Mouse (Mus musculus) bone marrow macrophage, adult 2 months (primary cell): ENCODE measurements around the gene Stard3. TPM values are rescaled to one million over a fixed set of nuclear protein-coding genes. Genes with fewer than 3 reads are reported as not detected.

Source experiments
- H3K27ac ChIP-seq: 2 replicates; pipeline ENCODE4 v1.5.1; 2012; ENCODE audit warnings: low read depth, low read length; ENCODE audit not compliant: insufficient read depth
- H3K4me1 ChIP-seq: 2 replicates; pipeline ENCODE4 v1.6.1; 2012; ENCODE audit warnings: low read length; ENCODE audit not compliant: control insufficient read depth, insufficient read depth
- H3K4me3 ChIP-seq: 2 replicates; pipeline ENCODE4 v1.5.1; 2012; ENCODE audit warnings: mild to moderate bottlenecking, low read length, moderate library complexity; ENCODE audit not compliant: insufficient read depth
- CTCF ChIP-seq: IDR thresholded peaks from 2 replicates; pipeline ENCODE4 v1.5.1; 2012; ENCODE audit warnings: low read depth, mild to moderate bottlenecking, low read length, moderate library complexity
- POLR2A ChIP-seq: IDR thresholded peaks from 2 replicates; pipeline ENCODE4 v1.6.1; 2012; ENCODE audit warnings: mild to moderate bottlenecking, low read depth, low read length, borderline replicate concordance
- polyA plus RNA-seq: library from polyadenylated mRNA; stranded (reverse); fragments of >200 nt; gene quantifications from 2 replicates; pipeline ENCODE4 v1.2.4, GENCODE M21; 2012; ENCODE audit not compliant: missing spikeins, insufficient read depth, insufficient read length

Gene Stard3
- polyA plus RNA-seq, 1 experiment, result 62.3 TPM

DNA sequence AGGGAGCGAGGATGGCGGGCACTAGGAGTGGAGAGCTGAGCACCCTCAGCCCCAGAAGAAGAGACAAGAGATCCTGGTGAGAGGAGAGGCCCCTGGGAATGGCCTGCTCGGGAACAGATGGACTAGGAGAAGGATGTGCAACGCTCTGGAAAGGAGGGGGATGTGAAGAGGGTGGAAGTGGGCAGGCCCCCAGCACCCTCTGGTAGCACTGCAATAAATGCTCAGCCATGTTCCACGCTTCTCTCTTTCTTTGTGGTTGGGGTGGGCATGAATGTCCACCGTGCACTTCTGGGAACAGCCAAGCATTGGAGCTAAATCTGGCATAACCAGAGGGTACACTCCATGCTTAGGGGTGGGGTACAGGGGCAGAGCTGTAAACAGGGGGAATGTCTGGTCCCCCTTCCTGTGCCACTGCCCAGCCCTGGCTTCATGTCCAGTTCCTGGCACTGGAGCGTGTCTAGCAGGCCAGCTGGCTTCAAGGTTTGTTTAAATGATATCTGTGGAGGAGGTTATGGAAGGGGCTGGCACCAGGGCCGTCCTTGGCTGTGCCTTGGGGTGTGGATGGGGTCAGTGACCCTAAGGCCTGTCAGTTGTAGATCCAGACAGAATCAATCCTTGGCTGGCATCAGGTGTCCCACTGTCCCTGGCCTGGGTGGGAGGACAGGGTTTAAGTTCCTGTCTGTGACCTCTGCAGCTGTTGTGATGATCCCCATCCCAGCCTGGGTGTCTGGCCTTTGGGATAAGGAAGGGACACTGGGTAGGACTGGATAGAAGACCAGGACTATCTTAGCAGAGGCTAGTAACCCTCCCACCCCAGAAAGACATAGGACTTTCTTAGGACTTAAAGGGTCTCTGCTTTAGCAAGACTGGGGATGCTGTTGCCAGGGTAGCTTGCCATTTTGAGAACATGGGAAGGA is 26.8 kb downstream of the Stard3 start:
- no peak overlapping the region for H3K4me3 ChIP-seq
- H3K4me1 ChIP-seq, result no peaks in the 10 kb centered on the region
- TF ChIP-seq POLR2A (no peak), CTCF (no peak)
- no peak overlapping the region for H3K27ac ChIP-seq

DNA sequence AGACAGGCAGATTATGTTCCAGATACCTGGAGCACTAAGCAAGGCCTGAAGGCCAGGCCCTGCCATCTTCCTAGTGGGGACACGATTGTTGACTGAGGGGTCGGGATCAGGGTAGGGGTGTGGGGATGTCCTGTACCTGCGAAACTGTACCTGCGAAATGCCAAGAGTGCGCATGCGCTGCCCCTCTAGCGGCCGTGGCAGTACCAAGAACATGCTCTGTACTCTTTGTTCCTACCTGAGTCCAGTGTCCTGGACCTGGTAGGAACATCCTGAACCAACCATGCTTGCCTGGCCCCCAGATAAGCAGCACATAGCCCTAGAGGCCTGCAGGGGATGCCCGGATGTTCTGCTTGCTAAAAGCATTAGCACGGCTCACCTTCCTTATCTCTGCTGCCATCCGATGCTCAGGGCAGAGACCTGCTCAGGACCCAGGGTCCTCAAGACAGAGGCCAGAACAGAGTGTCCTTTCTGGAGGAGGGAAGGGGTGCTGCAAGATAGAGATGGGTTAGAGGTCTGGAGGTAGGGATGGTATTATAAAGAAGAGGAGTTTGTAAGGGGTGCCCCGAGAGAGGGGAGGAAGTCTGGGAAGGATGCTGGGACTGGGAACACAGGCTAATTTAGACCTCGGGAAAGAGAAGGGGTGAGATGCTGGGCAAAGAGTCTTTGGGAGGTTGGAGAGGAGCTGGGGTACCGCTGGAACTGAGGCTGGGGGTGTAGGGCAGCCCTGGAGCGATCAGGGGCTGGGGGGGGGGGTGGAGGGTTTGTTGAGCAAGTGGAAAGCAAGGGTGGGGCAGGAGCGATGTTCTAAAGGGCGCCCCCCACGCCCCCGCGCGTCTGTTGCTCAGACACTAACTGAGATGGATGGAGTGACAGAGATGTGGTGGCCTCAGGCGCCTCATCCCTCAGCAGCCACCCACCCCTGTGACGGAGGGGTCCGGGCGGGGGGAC is 27.7 kb downstream of the Stard3 start, which contains the start of gene Pnmt:
Gene Pnmt (plus strand): TSS at position 813 of the 948 bp plus-strand sequence.
- no peaks in the 10 kb centered on the region for H3K4me1 ChIP-seq
- H3K4me3 ChIP-seq, result no peak within 1 kb of the TSS
- no peak within 1 kb of the TSS for H3K27ac ChIP-seq
- TF ChIP-seq CTCF, result no peak
- no peak for TF ChIP-seq POLR2A

DNA sequence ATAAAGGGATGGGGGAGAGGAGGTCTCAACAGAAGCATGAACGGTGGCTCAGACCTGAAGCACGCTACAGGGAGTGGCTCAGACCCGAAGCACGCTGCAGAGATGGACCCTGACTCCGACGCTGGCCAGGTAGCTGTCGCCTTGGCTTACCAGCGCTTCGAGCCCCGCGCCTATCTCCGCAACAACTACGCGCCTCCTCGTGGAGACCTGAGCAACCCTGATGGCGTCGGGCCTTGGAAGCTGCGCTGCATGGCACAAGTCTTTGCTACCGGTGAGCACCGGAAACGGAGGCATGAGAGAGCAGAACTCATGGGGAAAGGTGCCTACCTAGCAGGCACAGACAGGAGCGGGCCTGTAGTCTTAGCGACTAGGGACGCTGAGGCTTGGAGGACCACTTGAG is 28.4 kb downstream of the Stard3 start:
- Histone ChIP-seq H3K27ac (no peak overlapping the region), H3K4me3 (no peak overlapping the region), H3K4me1 (no peaks in the 10 kb centered on the region)
- TF ChIP-seq POLR2A (no peak), CTCF (no peak)

DNA sequence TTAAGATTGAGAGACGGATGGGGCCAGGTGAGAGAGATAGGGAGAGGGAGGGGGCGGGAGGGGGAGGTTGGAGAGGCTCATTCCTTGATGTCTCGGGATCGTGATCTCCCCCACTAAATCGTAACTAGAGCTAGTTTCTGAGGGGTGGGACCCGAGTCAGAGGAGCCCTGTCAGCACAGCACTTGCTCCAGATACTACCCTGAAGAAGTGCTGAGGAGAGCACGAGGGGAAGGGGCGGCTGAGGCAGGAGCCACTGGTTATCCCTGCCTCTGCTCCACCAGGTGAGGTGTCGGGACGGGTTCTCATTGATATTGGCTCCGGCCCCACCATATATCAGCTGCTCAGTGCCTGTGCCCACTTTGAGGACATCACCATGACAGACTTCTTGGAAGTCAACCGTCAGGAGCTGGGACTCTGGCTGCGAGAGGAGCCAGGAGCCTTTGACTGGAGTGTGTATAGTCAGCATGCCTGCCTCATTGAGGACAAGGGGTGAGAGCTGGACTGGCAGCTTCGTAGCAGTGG is 28.9 kb downstream of the Stard3 start:
- TF ChIP-seq POLR2A (no peak), CTCF (no peak)
- Histone ChIP-seq H3K4me3 (no peak overlapping the region), H3K4me1 (no peaks in the 10 kb centered on the region), H3K27ac (no peak overlapping the region)

DNA sequence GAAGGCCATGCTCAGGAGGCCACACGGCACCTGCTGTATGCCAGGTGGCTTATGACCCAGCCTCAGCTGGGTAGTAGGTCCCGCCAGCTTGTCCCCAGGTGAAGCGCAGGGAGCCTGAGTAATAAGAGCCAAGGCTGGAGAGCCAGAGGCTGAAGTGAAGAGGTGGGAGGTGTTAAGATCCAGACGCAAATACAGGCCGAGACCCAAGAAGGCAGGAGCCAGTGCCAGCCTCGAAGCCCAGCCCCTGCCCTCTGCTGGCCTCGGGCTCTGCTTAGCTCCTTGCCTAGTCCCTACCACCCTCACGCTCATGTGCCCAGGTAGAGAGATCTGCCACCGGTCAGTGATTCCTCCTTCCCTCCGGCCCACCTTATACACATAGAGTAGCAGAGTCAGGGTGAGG is 30.1 kb downstream of the Stard3 start:
- no peak overlapping the region for H3K27ac ChIP-seq
- TF ChIP-seq POLR2A (no peak), CTCF (no peak)
- peaks cover 2% of the 10 kb centered on the region; the same call in 1 of the 2 replicates for H3K4me1 ChIP-seq
- no peak overlapping the region for H3K4me3 ChIP-seq

DNA sequence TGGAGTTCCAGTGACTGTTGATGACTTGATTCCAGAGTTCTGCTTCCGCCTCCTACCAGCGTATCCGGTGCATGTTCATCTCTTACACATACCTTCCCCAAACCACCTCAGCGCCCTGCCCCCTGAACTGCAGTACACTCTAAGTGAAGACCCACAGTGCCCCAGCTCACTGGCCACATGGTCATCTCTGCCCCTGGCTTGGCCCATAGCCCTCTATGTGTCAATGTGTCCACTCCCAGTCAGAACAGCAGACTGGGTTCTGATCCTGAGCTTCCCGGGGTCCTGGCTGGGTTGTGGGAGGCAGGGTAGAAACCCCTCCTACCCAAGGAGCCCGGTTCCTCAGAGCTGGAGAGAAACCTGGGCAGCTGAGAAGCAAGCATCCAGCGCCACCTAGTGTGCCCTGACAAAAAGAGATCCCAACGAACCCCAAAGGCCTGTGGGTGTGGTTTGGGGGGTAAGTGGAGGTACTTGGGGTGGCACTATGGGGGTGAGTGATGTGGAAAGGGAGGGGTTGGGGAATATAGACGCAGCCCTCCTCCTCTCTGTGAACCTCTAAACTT is 31.1 kb downstream of the Stard3 start:
- Histone ChIP-seq H3K27ac (no peak overlapping the region), H3K4me1 (peaks cover 2% of the 10 kb centered on the region; the same call in 1 of the 2 replicates), H3K4me3 (no peak overlapping the region)
- TF ChIP-seq CTCF (peak; percentile 61), POLR2A (no peak)

DNA sequence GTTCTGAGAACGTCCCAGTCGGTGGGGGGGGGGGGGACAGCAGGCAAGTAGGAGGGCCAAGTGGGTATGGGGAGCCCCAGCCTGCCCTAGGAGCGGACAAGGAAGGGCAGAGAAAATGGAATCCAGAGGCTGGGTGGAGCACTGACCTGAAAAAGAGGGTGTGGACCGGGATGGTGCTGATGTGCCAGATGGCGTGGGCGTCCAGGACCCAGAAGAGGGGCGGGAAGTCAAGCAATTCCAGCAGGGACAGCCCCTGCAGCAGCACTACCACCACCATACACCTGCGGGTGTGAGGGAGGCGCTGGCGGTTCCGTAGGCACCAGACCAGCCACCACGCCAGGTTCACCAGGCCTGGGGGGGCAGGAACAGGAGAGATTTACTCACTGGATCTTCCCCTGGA is 32.0 kb downstream of the Stard3 start:
- no peak overlapping the region for H3K4me3 ChIP-seq
- H3K4me1 ChIP-seq, result peaks cover 2% of the 10 kb centered on the region; the same call in 1 of the 2 replicates
- H3K27ac ChIP-seq, result no peak overlapping the region
- no peak for TF ChIP-seq POLR2A
- TF ChIP-seq CTCF, result no peak

DNA sequence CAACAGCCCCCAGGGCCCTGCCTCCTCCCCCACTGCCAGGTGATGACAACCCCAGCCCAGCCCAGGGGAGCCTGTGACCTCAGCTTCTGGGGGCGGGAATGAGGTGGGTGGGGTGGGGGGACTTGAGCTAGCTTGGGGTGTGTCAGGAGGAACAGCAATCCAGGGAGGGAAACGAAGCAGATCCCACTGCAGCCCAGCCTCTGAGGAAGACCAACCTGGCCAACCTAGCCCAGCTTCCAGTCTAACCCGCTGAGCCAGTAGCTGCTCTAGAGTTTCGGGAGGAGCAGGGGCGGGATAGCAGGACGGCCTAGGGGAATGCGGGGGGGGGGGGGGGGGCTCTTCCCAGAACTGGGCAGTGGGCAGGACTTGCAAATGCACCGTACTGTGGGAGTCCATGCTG is 33.9 kb downstream of the Stard3 start:
- Histone ChIP-seq H3K4me3 (no peak overlapping the region), H3K27ac (no peak overlapping the region), H3K4me1 (peaks cover 2% of the 10 kb centered on the region; the same call in 1 of the 2 replicates)
- no peak for TF ChIP-seq CTCF
- no peak for TF ChIP-seq POLR2A

DNA sequence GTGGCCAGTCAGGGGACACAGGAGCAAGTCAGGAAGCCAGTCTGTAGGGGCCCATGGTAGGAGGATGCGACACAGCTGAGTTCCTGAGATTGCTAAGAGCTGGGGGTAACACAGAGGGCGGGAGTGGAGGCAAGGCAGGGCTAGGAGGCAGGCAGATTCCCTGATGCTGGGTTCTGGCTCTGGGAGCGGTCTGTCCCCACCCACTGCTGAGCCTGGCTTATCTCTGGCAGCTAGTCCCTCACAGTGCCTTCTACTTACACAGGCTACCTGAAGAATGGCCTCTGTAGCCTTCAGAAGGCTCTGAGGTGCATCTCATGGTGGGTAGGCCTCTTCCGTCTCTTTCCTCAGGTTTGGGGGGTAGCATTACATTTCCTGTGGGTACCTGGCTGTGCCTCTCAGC is 34.5 kb downstream of the Stard3 start:
- Histone ChIP-seq H3K4me1 (peaks cover 2% of the 10 kb centered on the region; the same call in 1 of the 2 replicates), H3K4me3 (no peak overlapping the region), H3K27ac (no peak overlapping the region)
- TF ChIP-seq CTCF, result no peak
- TF ChIP-seq POLR2A, result no peak
